Mouse (Mus musculus) lung, adult 18-20 months (tissue): ENCODE results near the gene Aff1.
A peak's percentile ranks its signal among the peaks of the same experiment; 100 is the strongest.

ENCODE experiments used
- DNase-seq, 2 experiments: peaks; one replicate each; pipeline ENCODE4 v3.0.0; 2022; ENCODE audit warnings: mixed read lengths in 2 of 2

The Aff1 gene

GRCm38 (mm10) chr5:103691624-103692530, at the start of gene Aff1:
TSS of gene Aff1 (plus strand) at chr5:103692374.
- peak; percentile 92 to 93 for DNase-seq

- DNase-seq, result no peak
Observed at GRCm38 (mm10) chr5:103644167-103644566, 48.0 kb upstream of the Aff1 start.

- peak; percentile 56 to 72 for DNase-seq
Observed at GRCm38 (mm10) chr5:103647320-103647719, 44.9 kb upstream of the Aff1 start.

- peak; percentile 45 to 54 for DNase-seq
Observed at GRCm38 (mm10) chr5:103654225-103654624, 37.9 kb upstream of the Aff1 start.

- no peak for DNase-seq
Observed at GRCm38 (mm10) chr5:103654780-103655179, 37.4 kb upstream of the Aff1 start.

- DNase-seq, result peak; percentile 83 to 88
Observed at GRCm38 (mm10) chr5:103655346-103656118, 36.6 kb upstream of the Aff1 start, which contains the start of gene 1700016H13Rik. TSS of gene 1700016H13Rik (minus strand) at chr5:103656010.

GRCm38 (mm10) chr5:103658921-103659320, 33.3 kb upstream of the Aff1 start:
- DNase-seq, result no peak

- no peak for DNase-seq
Observed at GRCm38 (mm10) chr5:103659571-103659970, 32.6 kb upstream of the Aff1 start.

- DNase-seq, result no peak
Observed at GRCm38 (mm10) chr5:103664932-103665331, 27.2 kb upstream of the Aff1 start.

- no peak for DNase-seq
Observed at GRCm38 (mm10) chr5:103665876-103666275, 26.3 kb upstream of the Aff1 start.

- DNase-seq, result no peak
Observed at GRCm38 (mm10) chr5:103671858-103672257, 20.3 kb upstream of the Aff1 start.

- no peak for DNase-seq
Observed at GRCm38 (mm10) chr5:103673611-103674010, 18.6 kb upstream of the Aff1 start.

GRCm38 (mm10) chr5:103674482-103674881, 17.7 kb upstream of the Aff1 start:
- no peak for DNase-seq

GRCm38 (mm10) chr5:103676289-103676881, 15.8 kb upstream of the Aff1 start:
- no peak for DNase-seq

GRCm38 (mm10) chr5:103677894-103678293, 14.3 kb upstream of the Aff1 start:
- no peak for DNase-seq

- DNase-seq, result no peak
Observed at GRCm38 (mm10) chr5:103678974-103679373, 13.2 kb upstream of the Aff1 start.

- peak; percentile 73 to 88 for DNase-seq
Observed at GRCm38 (mm10) chr5:103680381-103680780, 11.8 kb upstream of the Aff1 start.

- DNase-seq, result no peak
Observed at GRCm38 (mm10) chr5:103681824-103682223, 10.3 kb upstream of the Aff1 start.

- no peak for DNase-seq
Observed at GRCm38 (mm10) chr5:103689645-103690044, 2.5 kb upstream of the Aff1 start.

- no peak for DNase-seq
Observed at GRCm38 (mm10) chr5:103690190-103690589, 2.0 kb upstream of the Aff1 start.

- no peak for DNase-seq
Observed at GRCm38 (mm10) chr5:103691171-103691570, 1.0 kb upstream of the Aff1 start.

- peak; percentile 66 to 74 for DNase-seq
Observed at GRCm38 (mm10) chr5:103692531-103693040, 412 bp downstream of the Aff1 start.
